Mouse (Mus musculus): ENCODE results near the gene Tmem132d.

DNA sequence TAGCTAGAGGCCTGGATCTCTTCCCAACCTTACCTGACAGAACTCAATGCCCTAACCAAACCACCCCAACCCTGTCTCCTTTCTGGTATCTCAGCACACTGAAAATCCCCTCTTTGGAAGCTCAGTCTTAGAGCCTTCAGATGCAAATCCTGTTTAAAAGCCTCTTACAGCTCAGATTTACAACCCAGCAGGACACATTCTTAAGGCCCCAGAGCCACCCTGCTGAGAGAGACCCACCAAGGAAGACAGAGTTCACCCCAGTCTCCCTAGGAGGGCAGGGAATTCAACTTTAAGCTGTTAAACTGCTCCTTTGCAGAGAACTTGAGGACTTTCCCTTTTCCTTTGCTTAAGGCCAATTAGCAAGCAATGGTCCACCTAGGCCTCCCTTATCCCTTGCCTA is 199.8 kb downstream of the Tmem132d start:
- TF ChIP-seq GATA1 (IDR thresholded peaks at IDR 0.05; ENCODE audit: borderline replicate concordance, low read length) (no peak), FLI1 (IDR thresholded peaks at IDR 0.05; ENCODE audit: low read length) (no peak)

All from megakaryocyte, embryonic 14.5 days (primary cell).